Mouse (Mus musculus): ENCODE results near the gene Evc. TPM values are rescaled to one million over a fixed set of nuclear protein-coding genes. Genes with fewer than 3 reads are reported as not detected.
A peak's percentile ranks its signal among the peaks of the same experiment; 100 is the strongest.

Evc gene
- polyA plus RNA-seq, 1 experiment from 2014 or later = 28.8 TPM

GRCm38 (mm10) chr5:37246138-37246910, 90.4 kb downstream of the Evc start:
- Histone ChIP-seq H3K4me1 (peaks cover 75% of the 10 kb centered on the region), H3K4me3 (peak overlapping the region; percentile 83), H3K9me3 (no peaks in the 10 kb centered on the region), H3K27ac (peak overlapping the region; percentile 93), H3K36me3 (replicated peaks) (no peaks in the 10 kb centered on the region), H3K27me3 (ENCODE audit: poor library complexity, severe bottlenecking) (peaks cover 58% of the 10 kb centered on the region)
- under 1% methylated on average over 31 of the region's 37 CpGs for WGBS
- DNase-seq (ENCODE audit: extremely low spot score, low spot score) = peak; percentile 19

- H3K27me3 ChIP-seq (ENCODE audit: poor library complexity, severe bottlenecking) = peaks cover 65% of the 10 kb centered on the region
- peaks cover 77% of the 10 kb centered on the region for H3K4me1 ChIP-seq
- peak overlapping the region; percentile 93 for H3K27ac ChIP-seq
- H3K36me3 ChIP-seq (replicated peaks) = no peaks in the 10 kb centered on the region
- peak overlapping the region; percentile 83 for H3K4me3 ChIP-seq
- DNase-seq (ENCODE audit: extremely low spot score, low spot score) = peak; percentile 79
- no peaks in the 10 kb centered on the region for H3K9me3 ChIP-seq
- WGBS = under 1% methylated on average over 39 of the region's 42 CpGs
These were observed 91.0 kb downstream of the Evc start for GRCm38 (mm10) chr5:37245651-37246050.

GRCm38 (mm10) chr5:37244666-37245242, 91.9 kb downstream of the Evc start:
- Histone ChIP-seq H3K4me1 (peaks cover 77% of the 10 kb centered on the region), H3K27me3 (ENCODE audit: poor library complexity, severe bottlenecking) (peaks cover 74% of the 10 kb centered on the region)
- 45% methylated on average over 9 of the region's 9 CpGs for WGBS

GRCm38 (mm10) chr5:37244161-37244560, 92.5 kb downstream of the Evc start:
- peak; percentile 50 for DNase-seq (ENCODE audit: extremely low spot score, low spot score)
- Histone ChIP-seq H3K27me3 (ENCODE audit: poor library complexity, severe bottlenecking) (peaks cover 80% of the 10 kb centered on the region), H3K4me1 (peaks cover 77% of the 10 kb centered on the region), H3K36me3 (replicated peaks) (no peaks in the 10 kb centered on the region), H3K27ac (0 out of 2 replicates have a peak overlapping the region, but pooled peaks have one; percentile 35), H3K9me3 (no peaks in the 10 kb centered on the region), H3K4me3 (peak overlapping the region; percentile 83)
- WGBS = 2% methylated on average over 13 of the region's 13 CpGs

More at GRCm38 (mm10) chr5:37244666-37245242, 91.9 kb downstream of the Evc start:
- H3K27ac ChIP-seq = peak overlapping the region; percentile 93; the same call in 1 of the 2 replicates
- DNase-seq (ENCODE audit: extremely low spot score, low spot score) = peak; percentile 21
- H3K36me3 ChIP-seq (replicated peaks) = no peaks in the 10 kb centered on the region
- H3K4me3 ChIP-seq = peak overlapping the region; percentile 83
- no peaks in the 10 kb centered on the region for H3K9me3 ChIP-seq

- 1% methylated on average over 19 of the region's 19 CpGs for WGBS
- Histone ChIP-seq H3K9me3 (no peaks in the 10 kb centered on the region), H3K4me1 (peaks cover 69% of the 10 kb centered on the region), H3K27me3 (ENCODE audit: poor library complexity, severe bottlenecking) (peaks cover 83% of the 10 kb centered on the region), H3K27ac (0 out of 2 replicates have a peak overlapping the region, but pooled peaks have one; percentile 35), H3K4me3 (peak overlapping the region; percentile 83), H3K36me3 (replicated peaks) (no peaks in the 10 kb centered on the region)
- DNase-seq (ENCODE audit: extremely low spot score, low spot score) = peak; percentile 79
These were observed 93.4 kb downstream of the Evc start for GRCm38 (mm10) chr5:37243169-37243886.

- H3K27ac ChIP-seq = peak overlapping the region; percentile 35; the same call in 1 of the 2 replicates
- DNase-seq (ENCODE audit: extremely low spot score, low spot score) = peak; percentile 14
- 8% methylated on average over 44 of the region's 44 CpGs for WGBS
These were observed 94.1 kb downstream of the Evc start for GRCm38 (mm10) chr5:37242360-37243168.

GRCm38 (mm10) chr5:37241651-37242151, 95.0 kb downstream of the Evc start, which contains the start of gene Crmp1:
Crmp1 (plus strand) TSS chr5:37241940.
- Histone ChIP-seq H3K9me3 (no peaks in the 10 kb centered on the region), H3K4me1 (peaks cover 53% of the 10 kb centered on the region), H3K27ac (peak within 1 kb of the TSS; percentile 35), H3K36me3 (replicated peaks) (no peaks in the 10 kb centered on the region), H3K4me3 (peak within 1 kb of the TSS; percentile 59), H3K27me3 (ENCODE audit: poor library complexity, severe bottlenecking) (peaks cover 81% of the 10 kb centered on the region)
- DNase-seq (ENCODE audit: extremely low spot score, low spot score) = peak; percentile 87
- WGBS = 2% methylated on average over 46 of the region's 56 CpGs

More at GRCm38 (mm10) chr5:37242360-37243168, 94.1 kb downstream of the Evc start:
- H3K27me3 ChIP-seq (ENCODE audit: poor library complexity, severe bottlenecking) = peaks cover 86% of the 10 kb centered on the region
- H3K36me3 ChIP-seq (replicated peaks) = no peaks in the 10 kb centered on the region
- peak overlapping the region; percentile 59 for H3K4me3 ChIP-seq
- H3K4me1 ChIP-seq = peaks cover 62% of the 10 kb centered on the region
- H3K9me3 ChIP-seq = no peaks in the 10 kb centered on the region

GRCm38 (mm10) chr5:37241224-37241623, 95.5 kb downstream of the Evc start:
- H3K27ac ChIP-seq = no peak overlapping the region
- WGBS = 12% methylated on average over 9 of the region's 9 CpGs

GRCm38 (mm10) chr5:37240550-37240949, 96.1 kb downstream of the Evc start:
- 2% methylated on average over 5 of the region's 5 CpGs for WGBS
- Histone ChIP-seq H3K36me3 (replicated peaks) (no peaks in the 10 kb centered on the region), H3K27ac (no peak overlapping the region), H3K9me3 (no peaks in the 10 kb centered on the region), H3K27me3 (ENCODE audit: poor library complexity, severe bottlenecking) (peaks cover 70% of the 10 kb centered on the region), H3K4me1 (peaks cover 43% of the 10 kb centered on the region), H3K4me3 (no peak overlapping the region)
- DNase-seq (ENCODE audit: extremely low spot score, low spot score) = peak; percentile 44

More at GRCm38 (mm10) chr5:37241224-37241623, 95.5 kb downstream of the Evc start:
- Histone ChIP-seq H3K9me3 (no peaks in the 10 kb centered on the region), H3K4me1 (peaks cover 48% of the 10 kb centered on the region), H3K27me3 (ENCODE audit: poor library complexity, severe bottlenecking) (peaks cover 76% of the 10 kb centered on the region), H3K36me3 (replicated peaks) (no peaks in the 10 kb centered on the region), H3K4me3 (peak overlapping the region; percentile 59)
- no peak for DNase-seq (ENCODE audit: extremely low spot score, low spot score)
